Mouse (Mus musculus) mouse trophoblast stem cell (cell line): ENCODE data around the gene Evx2.

ENCODE experiments used
- in situ Hi-C, 2 experiments: fragments of 300-500 bp; cut with MseI, MboI; formaldehyde crosslinking; loops; 2 replicates in 1 of 2; 3 replicates in 1 of 2; pipeline ENCODE4 v1.15.1; 2025

Gene Evx2

DNA sequence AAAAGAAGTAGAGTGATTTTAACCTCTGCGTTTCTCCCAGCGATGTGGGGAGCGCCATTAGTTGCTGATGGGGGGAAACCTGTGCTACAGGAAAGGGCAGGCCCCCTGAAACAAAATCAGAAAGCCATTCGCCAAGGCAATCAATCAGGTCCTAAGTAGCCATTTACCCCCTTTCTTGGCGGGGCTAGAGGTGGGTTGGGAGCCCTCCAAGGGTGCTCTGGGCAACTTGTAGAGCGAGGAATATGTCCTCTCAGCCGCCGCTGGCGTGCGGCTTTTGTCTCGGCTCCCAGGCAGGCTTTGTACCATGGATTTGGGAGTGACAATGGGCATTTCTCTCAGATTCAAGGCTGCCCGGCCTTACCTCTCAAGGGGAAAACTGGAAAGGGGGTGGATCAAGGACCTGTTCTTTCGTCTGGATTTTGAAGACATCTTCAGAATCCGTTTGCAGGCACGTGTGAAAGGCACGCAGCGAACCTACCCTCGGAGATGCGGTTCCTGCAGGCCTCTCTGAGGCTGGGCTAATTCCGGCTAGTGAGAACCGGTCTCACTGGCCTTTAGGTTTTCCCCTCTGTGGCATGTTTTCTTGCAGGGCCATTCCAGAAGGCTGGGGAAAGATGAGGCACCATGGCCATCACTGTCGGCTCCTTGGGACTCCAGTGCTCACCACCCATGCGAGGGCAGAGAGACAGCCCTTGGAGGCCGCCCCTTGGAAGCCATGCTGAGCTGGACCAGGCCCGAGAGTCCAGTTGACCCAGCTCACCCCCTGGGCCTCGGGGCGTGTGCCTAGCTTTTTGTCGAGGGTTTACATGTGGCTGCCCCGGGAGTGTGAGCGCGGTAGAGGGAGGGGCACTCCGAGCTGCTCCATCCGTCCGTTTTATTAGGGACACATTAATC, 37.3 kb upstream of the Evx2 start:
- in situ Hi-C loops: loop anchor here in 1 of 2 experiments (10.0 kb wide), 1 partner anchor 608 kb away; no protein-coding TSS in a partner anchor

DNA sequence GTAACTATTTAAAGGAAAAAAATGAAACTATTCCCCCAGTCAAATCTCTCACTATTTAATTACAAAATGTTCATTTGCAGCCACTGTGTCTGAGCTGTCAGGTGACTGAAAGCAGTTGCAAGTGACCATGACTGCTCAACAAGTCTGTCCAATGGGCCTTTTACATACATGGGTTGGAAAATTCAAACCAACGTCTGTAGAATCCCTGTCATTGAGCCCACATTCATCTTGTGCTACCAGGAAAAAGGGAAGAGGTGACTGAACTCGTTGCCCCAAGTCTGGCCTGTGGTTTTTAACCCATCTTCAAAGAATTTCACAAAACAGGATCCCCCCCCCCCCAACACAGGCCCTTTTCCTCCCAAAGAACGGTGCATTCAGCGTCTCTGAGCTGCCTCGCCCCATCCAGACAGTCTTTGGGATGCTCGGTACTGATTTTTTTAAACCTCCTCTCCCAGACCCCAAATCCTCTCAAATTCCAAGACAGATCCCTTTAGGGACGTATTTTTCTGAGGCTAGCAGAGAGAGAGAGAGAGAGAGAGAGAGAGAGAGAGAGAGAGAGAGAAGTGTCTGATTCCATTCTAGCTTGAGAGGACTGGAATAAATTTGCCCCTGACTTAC, 36.6 kb upstream of the Evx2 start:
- in situ Hi-C loops: loop anchor here in 1 of 2 experiments (10.0 kb wide), 1 partner anchor 609 kb away; no protein-coding TSS in a partner anchor

DNA sequence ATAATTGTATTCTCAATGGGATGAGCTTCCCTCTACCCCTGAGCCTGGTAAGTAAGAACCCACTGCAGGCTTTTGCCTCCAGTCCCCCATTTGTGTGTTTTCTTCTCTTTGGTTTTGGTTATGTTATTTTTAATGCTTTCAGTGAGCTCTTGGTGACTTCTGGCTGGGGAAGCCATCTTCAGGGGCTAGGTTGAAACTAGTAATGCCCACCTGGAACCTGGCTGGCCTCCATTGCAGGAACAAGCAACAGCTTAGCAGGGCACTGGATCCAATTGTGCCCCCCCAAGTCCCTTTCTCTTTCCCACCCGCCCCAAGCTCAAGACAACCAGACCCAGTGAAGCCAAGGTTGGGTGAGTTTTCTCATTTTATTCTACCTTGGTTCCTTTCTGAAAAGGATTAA, 36.0 kb upstream of the Evx2 start:
- in situ Hi-C loops: loop anchor here in 1 of 2 experiments (10.0 kb wide), 1 partner anchor 609 kb away; no protein-coding TSS in a partner anchor

DNA sequence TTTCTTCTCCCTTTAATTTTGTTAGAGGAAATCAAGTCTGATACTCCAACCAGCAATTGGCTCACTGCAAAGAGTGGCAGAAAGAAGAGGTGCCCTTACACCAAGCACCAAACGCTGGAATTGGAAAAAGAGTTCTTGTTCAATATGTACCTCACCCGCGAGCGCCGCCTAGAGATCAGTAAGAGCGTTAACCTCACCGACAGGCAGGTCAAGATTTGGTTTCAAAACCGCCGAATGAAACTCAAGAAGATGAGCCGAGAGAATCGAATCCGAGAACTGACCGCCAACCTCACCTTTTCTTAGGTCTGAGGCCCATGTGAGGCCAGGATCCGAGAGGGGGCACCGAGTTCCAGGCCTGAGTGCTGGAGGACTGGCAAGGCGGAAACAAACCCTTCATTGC, 34.7 kb upstream of the Evx2 start:
- in situ Hi-C loops: loop anchor here in 1 of 2 experiments (10.0 kb wide), 1 partner anchor 611 kb away; no protein-coding TSS in a partner anchor

DNA sequence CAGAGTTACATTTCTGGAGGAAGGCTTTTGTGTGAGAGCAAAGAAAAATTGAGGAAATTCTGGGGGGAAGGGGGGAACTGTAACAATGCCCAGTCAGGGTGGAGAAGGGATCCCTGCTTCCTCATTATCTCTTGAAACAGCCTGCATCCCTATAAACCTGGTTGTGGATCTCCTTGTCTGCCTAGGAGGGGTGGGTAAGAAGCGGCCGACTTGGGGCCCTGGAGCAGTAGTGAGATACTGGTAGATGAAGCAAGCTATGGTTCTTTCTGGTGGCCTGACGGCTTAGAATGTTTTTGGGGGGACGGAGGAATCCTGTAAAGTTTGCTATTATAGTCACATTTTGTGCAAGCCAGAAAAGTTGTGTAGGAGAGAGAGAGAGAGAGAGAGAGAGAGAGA, 34.1 kb upstream of the Evx2 start:
- in situ Hi-C loops: loop anchor here in 1 of 2 experiments (10.0 kb wide), 1 partner anchor 611 kb away; no protein-coding TSS in a partner anchor

DNA sequence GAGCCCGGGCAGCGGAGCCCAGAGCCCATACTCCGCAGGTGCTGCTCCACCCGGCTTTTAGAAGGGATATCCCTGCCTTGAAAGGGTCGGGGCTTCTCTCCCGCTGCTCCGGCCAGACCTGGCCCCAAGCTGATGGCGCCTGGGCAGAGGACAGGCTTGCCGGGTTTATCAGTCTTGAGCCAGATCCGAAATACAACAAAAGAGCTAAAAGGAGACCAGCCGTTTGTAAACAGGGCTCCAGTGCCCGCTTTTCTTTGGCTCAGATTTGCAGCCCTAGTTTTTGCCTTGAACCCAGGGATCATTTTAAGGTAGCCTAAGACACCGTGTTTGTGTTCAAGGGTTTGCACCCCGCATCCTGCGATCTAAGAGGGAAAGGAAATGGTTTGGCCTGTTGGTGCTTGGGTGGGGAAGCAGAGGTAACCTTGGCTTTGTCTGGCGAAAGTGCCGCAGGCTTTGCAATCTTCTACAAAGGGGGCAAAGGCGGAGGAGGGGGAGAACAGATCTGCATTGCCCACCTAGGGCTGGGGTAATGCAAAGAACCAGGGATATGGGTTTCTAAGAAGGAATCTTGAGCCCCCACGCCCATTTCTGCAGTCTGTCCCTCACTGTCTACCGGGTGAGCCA, 33.6 kb upstream of the Evx2 start:
- in situ Hi-C loops: loop anchor here in 1 of 2 experiments (10.0 kb wide), 1 partner anchor 612 kb away; no protein-coding TSS in a partner anchor

DNA sequence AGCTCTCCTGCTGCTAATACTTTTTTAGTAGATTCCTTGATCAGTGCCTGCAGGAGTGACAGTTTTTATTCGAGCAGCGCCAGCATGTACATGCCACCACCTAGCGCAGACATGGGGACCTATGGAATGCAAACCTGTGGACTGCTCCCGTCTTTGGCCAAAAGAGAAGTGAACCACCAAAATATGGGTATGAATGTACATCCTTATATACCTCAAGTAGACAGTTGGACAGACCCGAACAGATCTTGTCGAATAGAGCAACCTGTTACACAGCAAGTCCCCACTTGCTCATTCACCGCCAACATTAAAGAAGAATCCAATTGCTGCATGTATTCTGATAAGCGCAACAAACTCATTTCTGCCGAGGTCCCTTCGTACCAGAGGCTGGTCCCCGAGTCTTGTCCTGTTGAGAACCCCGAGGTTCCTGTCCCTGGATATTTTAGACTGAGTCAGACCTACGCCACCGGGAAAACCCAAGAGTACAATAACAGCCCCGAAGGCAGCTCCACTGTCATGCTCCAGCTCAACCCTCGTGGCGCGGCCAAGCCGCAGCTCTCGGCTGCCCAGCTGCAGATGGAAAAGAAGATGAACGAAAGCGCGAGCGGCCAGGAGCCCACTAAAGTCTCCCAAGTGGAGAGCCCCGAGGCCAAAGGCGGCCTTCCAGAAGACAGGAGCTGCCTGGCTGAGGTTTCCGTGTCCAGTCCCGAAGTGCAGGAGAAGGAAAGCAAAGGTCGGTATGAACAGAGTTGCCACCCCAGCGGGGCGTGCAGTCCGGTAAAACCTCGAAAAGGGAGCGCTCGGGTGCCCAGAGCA, 32.8 kb upstream of the Evx2 start:
- in situ Hi-C loops: loop anchor here in 1 of 2 experiments (10.0 kb wide), 1 partner anchor 613 kb away; no protein-coding TSS in a partner anchor

DNA sequence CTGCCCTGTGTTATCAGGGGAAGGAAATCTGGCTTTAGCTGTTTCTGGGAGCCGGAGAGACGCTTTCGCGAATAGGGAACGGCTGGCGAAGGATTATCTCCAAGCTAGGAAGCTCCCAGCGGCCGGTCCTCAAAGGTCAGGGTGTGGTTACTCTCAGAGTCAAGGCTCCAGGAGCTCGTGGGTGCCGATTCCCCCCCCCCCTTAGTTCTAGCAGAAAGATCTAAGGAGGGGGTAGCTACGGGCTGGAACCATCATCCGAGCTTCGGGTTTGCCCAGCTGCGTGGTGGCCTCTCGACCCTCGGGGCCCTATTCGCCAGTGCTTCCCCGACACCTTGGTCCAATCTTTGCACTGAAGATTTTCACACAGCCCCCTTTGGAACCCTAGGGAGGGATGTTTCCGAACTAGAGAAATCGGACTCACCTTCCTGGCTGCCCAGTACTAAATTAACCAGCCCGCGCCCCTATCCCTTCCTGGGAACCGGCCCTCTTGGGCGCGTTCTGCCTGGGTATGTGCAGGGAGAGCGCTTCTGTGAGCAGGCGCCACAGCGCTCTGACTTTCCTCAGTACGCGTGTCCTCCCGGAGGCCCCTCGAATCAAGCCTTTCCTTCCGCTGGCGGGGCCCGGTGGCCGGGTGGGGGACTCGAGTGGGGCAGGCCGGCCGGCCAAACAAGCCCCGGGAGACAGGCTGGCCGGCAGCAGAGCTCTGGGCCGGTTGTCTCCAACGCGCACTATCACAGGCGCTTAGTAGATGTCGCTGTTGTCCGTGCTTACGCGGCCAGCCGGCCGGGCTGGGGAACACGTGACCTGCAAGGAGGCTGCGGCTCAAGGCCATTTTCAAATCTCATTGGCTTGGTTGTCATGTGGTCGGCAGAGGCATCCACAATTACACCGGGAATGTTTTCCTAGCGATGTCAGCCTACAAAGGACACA, 31.9 kb upstream of the Evx2 start, which contains the start of gene Hoxd10:
TSS of gene Hoxd10 (plus strand) at position 903 of the 930 bp plus-strand sequence.
- in situ Hi-C loops: loop anchor here in 1 of 2 experiments (10.0 kb wide), 1 partner anchor 614 kb away; no protein-coding TSS in a partner anchor

DNA sequence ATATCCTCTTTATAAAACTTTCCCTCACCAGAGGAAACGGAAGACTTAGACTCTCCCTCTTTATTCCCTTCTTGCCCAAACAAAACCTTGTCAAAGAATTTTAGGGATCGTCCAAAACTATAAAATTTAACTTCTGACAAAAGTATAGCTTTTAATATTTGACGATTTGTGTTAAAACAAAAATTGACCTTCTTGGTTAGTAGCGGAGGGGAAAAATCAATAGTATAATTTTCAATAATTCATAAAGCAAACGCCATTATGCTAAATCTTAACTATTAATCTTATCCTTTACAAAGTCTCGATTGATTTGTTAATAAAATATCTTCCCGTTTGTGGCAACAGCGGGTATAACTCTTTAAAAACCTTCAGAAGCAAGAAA, 31.0 kb upstream of the Evx2 start:
- in situ Hi-C loops: loop anchor here in 1 of 2 experiments (10.0 kb wide), 1 partner anchor 614 kb away; no protein-coding TSS in a partner anchor

DNA sequence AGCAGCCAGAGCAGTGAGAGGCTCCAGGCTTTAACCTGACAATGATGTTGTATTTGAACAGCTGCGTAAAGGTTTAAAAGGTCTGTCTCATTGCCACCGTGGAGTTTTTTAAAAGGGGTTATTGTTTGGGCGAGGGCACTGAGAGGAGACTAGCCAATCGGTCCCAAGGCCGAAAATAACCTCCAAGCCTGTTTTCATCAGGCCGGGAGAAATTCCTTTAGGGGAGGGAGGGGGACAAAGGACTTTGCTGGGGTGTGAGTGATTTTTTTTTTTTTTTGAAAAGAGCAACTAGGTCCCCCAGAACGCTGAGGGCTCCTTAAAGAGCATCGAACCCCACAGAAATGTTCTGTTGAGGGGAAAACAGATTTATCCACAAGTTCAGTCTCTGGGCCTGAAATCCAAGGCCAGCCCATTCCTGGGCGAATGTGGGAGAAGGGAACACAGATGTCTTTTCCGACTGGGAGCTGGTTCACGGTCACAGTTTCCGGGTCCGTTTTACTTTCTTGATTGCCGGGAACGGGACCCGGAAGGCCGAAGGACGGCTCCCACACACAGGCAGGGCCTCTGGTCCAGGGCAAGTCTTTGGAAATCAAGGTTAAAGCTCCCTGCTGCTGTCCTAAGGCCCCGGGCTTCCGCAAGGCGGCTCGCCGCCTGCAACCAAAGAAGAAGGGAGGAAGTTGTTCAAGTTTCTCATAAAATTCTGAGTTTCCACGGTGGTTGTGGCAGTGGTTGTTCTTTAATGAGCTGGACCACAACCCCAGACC, 30.4 kb upstream of the Evx2 start:
- in situ Hi-C loops: loop anchor here in 1 of 2 experiments (10.0 kb wide), 1 partner anchor 615 kb away; no protein-coding TSS in a partner anchor

DNA sequence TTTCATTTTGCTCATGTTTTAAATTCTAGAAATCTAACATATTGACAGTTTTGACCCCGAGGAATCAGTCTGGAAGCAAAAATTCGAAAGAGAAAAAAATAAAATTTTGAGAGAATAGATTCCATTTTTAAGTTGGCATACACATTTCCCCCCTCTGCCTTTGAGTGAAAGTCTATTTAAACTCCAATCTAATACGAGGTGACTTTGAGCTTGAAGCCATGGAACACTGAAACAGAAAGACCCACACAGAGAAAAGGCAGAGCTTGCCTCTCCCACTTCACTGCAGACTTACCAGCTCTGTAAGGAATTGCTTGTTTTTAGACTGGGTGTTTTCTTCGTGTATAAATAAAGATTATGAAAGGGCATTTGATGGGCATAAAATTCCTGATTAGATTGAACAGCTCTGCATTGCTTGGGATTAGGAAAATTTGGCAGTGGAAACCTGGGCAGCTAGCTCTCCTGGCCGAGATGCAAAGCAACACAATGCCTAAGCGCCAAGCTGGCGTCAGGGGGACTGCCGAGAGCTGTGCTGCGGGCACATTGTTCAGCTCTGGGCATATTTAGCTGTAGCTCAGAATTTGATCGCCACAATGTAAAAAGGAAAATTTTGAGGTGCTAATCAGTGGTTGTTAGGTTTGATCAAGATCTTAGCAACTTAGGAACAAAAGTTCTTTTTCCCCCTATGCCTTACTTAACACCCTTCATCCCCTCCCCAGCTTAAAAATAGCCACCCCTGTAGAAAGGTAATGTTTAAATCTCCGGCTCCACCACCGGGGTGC, 29.6 kb upstream of the Evx2 start:
- in situ Hi-C loops: no loop called here

DNA sequence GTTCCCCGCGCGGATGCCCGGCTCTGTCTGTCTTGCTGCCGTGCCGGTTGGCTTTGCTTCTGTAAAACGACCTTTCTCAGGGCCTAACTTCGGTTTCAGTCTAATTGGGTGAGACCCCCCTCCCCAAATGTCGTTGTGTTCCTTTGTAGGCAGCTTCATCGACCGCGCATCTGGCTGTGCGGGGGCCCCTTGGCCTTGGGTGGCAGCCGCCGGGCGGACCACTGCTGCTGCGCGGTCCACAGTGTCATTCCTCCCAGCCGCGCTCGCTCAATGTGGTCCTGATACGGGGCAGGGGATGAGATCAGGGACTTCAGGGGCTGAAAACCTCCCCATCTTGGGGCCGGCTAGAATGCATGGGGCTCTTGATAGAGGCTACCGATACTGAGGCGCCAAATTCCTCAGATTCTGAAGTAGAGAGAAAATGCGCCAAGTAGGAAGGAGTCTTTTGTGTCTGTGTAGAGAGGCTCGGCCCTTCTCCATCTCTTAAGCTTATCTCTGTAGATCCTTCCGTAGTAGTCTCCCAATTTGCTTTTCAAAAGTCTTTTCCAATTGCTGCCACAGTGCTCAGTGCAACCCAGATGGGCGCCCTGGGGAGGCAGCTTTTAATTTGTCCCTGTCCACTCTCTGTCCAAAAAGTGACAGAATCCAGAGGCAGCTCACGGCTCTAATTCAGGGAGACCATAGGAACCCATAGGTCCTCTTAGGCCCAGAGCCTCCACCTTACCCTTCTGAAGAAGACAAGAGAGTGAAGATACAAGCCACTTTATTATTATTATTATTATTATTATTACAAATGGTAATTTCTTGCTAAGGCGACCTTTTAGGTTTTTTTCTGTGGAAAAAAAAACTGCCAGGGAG, 28.6 kb upstream of the Evx2 start:
- in situ Hi-C loops: no loop called here

DNA sequence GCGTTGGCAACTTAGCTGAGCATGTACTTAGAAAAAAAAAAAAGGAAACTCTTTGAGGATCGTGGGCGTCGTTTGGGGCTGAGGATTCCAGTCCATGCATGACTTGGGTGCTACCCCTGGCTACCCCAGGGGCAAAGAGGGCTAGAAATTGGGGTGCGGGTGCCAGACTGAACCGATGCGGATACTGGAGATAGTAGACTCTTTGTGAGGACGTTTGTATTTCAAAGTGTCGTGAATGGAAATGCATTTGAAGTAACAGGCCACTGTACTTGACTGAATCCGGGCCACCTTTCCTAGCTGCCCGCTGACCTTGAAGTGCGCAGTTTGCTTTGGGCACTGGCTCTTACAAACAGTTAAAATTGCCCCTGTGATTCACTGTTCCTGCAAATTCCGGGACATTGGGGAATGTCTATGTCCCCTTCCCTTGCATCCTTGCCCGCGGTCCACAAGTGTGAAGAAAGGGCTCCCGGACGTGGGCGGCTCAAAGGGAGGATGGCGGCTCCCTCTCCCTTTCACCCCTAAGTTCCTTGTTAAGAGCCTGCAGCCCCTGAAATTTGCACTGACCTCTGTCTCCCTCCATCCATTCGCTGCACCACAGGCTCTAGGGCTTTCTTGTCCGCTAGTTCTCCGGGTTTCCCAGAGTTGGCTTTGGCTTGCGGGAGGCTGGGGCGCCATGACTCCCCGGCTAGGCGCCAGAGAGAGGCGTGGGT, 27.8 kb upstream of the Evx2 start:
- in situ Hi-C loops: no loop called here

DNA sequence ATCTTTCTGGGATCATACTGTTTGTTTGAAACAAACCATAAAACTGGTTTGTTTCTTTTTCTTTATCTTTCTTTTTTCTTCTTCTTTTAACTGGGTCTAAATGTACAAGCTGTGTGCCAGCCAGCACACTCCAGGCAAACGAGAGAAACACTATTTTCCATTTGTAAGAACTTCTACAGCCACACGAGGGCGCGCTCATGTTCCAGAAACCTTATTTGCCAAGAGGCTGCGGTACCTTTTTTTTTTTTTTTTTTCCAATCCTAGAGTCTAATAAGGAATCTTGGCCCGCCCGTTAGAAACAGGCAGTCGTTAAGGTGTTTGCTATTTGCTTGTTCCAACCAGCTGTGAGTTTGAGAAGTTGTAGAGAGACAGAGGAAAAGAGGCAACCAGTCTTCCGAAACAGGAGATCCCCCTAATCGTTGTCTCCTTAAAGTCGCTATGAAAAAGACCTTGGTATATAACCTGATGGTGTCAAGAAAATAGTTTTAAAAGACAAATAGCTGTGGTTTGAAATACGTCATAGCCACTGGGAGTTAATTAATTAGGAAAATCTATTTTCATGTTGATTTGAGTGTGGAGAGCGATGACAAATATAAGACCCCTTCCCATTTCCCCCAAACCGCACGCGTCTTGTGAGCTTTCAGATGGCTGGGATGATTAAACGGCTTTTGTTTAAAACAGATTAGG, 27.1 kb upstream of the Evx2 start:
- in situ Hi-C loops: no loop called here

DNA sequence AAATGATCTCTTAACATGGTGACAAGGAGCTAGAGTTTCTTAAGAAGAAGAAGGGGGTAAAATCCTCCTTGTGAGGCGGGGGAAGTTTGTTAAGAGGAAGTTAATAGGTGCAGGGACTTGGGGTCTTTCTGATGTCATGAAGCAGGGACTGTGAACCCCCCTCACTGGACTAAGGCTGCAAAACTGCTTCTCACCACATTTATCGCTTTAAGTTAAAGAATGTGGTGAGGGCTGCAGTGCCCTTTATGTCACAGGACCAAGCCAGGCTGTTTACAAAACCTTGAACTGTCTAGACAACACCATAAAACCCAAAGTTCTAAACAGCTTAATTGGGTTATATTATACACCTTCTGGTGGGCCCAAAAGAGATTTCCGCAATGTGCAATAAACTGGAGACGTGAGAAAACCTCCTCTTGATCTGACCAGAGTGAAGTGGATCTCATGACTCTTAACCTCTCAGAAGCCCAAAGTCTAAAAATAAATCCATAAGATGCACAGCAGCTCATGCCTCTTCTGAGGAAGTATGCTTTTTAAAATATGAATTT, 25.8 kb upstream of the Evx2 start:
- in situ Hi-C loops: no loop called here

DNA sequence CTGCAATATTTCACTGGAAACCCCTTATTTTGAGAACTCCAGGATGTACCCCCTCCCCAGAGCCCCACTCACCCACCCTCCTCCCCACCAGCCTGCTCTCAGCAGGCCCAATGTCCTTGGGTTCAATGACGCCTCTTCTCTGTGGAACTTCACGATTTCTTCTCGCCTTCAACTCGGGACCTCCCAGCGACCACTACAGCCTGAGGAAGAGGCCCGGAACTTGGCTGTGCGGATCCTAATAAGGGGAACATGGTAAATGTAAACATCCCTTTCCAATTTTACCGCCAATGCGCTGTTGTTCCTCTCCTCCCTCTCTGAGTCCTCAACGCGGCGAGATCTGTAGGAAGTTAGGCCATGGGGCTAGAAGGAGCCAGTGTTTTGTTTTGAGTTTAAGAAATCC, 24.7 kb upstream of the Evx2 start:
- in situ Hi-C loops: no loop called here
